Mouse (Mus musculus) T-helper 2 cell (primary cell): ENCODE data around the gene Thsd4.

Experiments
- in situ Hi-C: fragments of 300-600 bp; cut with MboI, MseI; formaldehyde crosslinking; loops from one replicate; pipeline ENCODE4 v1.15.1; 2025; ENCODE audit warnings: high pct_unique_total_duplicates

Gene Thsd4

DNA sequence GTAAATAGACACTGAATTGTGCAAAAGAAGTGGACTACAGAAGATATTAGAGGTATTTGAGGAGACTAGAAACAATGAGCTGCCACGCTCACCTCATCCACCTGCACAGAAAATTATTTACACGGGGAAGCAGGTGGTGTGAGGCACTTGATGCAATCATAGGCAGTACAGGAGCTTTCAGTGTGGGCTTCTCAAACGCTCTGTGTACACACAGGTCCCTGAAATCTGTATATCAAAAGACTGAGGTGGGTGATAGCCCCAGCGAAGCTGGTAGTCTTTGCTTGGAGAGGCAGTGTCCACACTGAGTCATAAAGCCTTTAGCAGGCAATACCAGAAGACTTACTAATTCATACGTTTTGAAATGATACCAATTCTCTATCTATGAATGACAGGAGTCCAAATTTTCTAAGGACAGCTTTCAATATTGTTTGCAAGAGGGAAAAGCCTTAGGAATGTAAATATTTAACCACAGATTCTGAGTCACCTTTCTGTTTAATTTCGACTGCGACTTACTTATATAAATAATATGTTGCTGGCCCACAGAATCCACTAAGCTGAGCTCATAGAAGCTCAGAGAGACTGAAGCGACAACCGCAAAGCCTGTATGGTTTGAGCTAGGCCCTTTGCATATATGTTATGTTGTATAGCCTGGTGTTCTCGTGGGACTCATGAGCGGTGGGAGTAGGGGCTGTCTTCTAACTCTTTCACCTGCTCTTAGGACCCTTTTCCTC, 369.8 kb downstream of the Thsd4 start:
- in situ Hi-C loops: no loop called here

DNA sequence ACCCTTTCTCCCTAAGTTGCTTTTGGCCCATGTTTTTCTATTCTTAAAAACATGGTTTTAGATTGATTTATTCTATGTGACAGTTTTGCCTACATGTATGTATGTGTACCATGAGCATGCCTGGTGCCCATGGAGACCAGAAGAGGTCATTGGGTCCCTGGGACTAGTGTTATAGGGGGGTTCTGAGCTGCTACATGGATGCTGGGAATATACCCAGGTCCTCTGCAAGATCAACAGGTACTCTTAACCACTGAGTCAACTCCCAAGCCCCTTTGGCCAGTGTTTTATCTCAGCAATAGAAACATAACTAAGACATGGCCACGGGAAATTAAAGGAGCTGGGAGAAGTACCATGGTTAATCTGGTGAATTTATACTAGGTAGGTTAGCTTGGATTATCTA, 371.3 kb downstream of the Thsd4 start:
- in situ Hi-C loops: no loop called here

DNA sequence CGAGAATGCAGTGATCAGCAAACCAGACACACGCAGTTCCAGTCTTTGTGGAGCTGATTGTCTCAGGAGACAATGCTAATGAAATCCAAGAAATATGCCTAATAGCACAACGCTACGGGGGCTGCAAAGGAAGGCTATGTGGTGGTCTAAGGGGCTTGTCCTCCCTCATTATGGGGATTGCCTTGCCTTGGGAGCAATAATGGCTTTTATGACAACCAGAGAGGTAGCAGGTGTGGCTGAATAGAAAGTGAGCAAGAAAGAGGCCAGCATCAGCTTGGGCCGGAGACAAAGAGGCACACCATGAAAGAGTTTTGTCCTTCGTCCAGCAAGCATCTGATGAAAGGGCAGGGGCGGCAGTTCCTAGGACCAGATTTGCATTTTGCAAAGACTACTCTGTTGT, 372.9 kb downstream of the Thsd4 start:
- in situ Hi-C loops: loop anchor here (5.0 kb wide), 1 partner anchor 1082 kb away; no protein-coding TSS in a partner anchor

DNA sequence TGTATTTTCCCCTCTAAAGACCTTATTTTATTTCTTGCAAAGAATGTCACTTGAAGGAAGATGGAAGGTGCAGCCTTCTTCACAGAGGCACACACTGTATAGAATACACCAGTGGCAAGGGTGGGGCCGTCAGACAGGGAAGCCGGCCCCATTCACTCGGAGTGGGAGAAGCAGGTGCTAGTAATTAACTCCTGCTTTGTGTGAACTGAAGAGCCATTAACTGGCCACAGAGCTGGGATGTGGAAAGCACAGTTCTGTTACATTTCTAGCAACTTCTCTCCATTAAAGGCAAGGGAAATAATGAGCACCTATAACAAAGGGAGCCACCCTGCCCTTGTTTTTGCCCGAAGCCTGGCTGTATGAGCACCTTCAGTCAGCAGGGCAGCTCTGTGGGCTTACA, 374.4 kb downstream of the Thsd4 start:
- in situ Hi-C loops: loop anchor here (5.0 kb wide), 1 partner anchor 1080 kb away; no protein-coding TSS in a partner anchor

DNA sequence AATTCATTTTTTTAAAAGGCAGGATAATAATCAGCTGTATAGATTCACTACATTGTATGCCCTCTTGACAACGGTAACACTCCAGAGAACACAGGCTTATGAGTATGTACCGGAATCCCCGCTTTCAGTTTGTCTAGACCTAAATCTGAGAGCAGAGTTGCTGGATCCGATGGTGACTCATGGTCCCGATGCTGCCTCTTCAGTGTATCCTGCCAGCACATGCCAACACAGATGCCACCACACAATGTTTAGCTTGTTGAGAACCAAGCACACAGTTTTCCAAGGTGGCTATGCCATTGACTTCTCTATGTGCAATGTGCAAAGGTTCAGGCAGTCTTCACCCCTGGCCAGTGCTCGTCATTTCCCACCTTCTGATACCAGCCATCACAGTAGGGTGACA, 378.0 kb downstream of the Thsd4 start:
- in situ Hi-C loops: no loop called here

DNA sequence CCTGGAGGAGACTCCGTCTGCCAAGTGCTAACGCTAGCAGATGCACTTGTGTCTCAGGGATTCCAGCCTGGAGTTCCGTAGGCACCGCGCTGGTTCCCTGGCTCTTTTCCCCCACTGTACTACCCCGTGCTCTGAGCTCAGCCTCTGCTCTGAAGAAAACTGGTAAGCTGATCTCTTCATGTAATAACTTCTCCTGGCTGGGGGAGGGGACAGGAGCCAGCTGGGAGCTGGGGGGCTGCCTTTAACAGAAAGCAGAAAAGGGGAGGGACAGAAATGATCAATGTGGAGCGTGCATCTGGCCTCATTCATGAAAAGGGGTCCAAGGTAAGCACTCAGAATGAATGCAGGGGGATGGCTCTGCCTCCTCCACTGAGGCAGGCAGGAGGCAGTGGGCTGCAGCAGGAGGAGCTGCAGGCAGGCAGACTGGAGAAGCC, 380.7 kb downstream of the Thsd4 start:
- in situ Hi-C loops: no loop called here

DNA sequence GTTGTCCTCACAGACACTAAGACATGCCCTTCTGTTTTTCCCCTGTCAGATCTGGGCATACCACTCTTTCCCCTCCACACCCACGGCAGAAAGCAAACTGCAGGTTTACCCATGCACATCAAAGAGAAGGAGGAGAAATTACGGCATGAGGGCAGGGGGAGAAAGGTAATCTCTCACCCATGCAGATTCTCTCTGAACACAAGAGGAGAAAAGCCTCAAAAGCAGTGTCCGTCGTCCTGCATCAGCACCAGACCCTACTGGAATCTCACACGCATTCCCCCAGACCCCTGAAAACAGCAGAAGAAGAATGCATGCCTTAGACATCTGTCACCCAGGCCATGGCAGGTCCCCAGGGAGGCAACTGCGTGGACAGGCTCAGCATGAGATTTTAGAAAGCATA, 381.4 kb downstream of the Thsd4 start:
- in situ Hi-C loops: no loop called here

DNA sequence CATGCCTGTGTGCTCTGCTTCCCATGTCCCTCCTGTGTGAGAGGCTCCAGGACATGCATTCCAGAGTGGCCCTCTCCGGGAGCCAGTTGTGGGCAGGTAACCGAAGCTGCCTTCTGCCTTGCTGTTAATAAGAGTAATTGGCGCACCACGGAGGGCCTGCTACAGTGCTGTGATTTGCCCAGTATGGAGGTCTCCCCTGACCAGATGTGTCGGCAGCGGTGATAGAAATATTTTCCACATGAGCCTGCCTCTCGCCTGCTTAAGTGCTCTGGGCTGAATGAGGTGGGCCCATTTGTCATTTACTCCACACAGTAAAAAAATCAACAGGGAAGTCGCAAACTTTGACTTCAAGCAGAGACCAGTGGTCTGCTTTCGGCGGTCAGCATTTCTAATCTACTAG, 382.4 kb downstream of the Thsd4 start:
- in situ Hi-C loops: no loop called here

DNA sequence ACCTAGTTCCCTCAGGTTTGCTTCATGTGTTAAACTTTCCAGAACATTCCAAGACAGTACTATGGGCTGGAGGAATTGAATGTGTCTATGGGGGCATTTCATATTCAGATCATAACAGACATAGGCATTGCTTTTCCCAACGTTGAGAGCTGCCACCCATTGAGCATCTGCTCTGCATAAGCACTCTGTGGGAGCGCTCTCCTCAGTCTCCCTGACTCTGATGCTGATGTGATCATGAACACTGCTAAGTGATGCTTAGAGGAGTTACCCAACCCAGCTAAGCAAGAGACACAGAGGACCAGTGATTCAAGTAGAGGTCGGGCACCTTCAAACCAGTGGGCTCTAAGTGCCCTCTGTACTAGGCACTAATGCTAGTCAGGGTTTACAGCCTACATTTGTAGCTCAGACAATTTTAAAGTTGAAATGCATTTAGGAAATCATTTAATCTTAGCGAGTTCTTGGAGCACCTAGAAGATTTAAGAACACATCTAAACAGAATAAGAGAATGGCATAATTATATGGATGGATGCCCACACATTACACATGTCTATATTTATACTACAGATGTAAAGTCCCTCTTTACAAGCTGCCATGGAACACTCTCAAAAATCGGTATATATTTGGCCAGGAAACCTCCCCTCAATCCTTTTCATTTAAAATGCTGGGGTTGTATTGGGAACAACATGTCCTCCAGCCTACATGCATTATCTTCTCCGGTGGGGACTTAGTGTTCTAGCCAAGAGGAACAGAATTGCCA, 392.4 kb downstream of the Thsd4 start:
- in situ Hi-C loops: no loop called here

DNA sequence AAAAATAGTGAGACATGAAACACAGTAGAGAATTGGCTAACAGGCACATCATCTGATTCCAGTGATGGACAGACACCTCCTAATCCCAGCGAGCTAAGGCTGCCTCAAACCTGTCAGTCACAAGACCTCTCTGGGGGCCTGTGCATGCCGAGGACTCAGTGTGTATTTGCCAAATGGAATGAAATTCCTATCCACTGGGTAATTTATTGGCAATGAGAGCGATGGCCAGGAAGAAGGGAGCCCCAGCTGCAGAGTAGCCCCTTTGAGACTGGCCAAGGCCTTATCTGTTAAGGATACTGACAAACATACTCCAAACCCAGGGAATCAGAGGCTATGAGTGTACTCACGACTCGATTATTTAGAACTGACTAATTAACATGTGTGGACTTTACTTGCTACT, 394.9 kb downstream of the Thsd4 start:
- in situ Hi-C loops: no loop called here

DNA sequence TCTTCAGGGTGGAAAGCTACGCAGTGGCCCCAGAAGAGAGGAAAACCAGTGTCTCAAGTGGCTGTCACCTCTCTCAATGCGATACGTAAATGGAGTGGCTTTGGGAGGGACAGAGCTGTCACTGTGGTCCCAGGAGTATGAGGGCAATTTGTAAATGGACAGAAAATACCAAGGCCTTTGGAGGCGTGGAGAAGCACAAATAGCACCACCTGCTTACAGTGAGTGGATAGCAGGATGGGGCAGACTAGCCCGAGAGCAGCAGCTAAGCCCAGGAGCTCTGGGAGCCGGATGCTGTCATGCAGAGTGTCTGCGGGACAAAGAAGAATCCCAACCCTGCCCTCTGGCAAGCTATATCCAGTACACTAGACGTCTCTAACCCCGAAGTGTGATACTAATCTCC, 397.7 kb downstream of the Thsd4 start:
- in situ Hi-C loops: no loop called here

DNA sequence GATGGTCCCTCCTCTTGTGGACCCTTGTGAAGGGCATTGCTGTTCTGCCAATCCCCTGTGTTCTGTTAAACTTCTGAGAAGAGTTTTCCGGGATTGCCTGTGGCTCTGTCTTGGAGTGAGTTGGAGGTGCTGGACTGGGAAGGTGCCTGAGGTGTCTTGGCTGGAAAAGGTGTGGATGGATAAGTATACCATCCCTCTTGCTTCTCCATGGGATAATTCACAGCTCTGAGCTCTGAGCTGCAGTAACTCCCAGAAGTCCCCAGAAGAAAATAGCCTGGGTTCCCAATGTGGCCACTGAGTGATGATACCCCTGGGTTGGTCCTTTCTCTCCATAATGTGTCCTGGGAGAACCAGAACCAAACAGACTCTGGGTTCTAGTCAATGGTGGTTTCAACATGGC, 398.8 kb downstream of the Thsd4 start:
- in situ Hi-C loops: no loop called here

DNA sequence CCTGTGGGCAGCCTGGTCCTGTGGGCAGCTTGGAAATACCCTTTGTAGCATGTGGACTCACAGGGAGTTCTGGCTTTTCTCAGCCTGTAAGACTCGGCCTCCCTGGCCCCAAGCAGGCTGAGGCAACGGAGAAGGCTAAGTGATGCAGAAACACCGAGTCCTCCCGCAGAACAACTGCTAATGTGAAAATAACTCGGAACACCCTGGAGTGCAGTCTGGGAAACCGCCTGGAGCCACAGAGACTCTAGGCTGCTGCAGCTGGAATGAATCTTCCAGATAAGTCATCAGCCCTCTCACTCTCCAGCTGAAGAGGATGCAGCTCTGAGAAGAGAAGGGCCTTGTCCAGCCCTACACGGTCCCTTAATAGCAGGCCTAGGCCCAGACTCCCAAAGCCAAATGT, 402.0 kb downstream of the Thsd4 start:
- in situ Hi-C loops: no loop called here

DNA sequence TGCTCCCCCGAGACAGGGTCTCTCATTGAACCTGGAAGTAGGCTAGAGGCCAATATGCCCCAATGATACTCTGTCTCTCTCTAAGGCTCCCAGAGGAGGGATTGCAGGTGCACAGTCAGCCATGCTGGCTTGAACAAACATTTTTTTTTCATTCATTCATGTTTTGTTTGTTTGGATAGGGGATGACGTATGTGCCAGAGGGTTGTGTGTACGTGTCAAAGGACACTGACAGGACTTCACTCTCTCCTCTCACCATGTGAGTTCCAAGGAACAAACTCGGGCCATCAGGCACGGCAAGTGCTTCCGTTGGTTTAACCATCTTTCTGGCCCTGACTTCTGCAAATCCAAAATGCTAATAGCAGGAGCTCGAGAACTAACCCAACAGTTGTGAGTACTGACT, 404.0 kb downstream of the Thsd4 start:
- in situ Hi-C loops: no loop called here

DNA sequence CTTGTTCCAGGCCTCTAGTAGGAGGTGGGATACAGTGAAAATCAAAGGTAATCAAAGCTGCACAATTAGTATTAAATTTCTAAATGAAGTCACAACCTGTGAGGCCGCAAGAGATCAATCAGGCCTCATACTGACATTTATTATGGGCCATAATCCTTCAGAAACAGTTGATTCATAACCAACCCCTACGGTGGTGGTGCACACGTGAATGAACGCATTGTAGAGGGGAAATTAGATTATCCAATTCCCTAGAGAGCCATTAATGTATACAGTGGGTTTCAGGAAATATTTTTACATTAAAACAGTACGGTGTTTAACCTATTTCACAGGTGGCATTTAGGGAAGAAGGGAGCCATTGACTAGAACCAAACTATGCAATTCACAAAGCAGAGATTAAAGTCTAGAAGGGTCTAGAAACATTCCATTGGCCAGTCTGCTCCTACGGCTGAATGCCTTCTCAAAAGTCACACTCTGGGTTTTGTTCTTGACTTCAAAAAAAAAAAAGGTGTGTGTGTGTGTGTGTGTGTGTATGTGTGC, 406.1 kb downstream of the Thsd4 start:
- in situ Hi-C loops: no loop called here

DNA sequence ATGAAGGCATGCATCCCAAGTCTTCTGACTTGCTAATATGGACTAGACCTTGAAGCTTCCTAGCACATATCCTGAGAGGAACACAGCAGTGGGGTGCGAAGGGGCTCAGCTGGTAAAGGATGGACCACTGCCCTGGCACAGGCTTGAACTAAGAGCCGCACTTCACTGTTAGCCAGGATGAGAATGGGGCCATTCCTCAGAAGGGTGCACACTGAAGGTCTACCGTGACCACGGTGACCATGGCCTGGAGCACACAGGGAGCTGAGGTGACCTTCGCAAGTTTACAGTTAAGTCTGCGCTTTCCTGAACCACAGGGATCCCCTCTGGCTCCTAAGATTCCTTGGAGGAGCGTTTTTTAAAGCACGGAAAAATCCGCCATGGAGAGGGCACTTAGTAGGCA, 406.5 kb downstream of the Thsd4 start:
- in situ Hi-C loops: no loop called here

DNA sequence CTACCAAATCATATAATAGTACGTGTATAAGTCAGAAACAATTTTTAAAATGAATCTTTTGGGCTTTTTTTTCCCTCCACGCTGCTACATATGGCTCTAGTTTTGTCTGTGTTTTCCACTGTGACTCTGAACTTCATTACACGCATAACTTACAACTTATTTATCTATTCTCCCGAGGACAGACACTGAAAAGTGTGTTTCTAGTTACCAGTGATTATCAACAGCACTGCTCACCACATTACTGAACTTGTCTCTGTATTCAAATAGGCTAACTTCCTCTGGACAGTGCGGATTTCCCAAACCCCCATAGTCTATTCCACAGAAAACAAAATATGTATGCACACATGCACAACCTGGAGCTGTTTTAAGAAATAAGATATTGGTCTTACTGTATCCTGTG, 411.6 kb downstream of the Thsd4 start:
- in situ Hi-C loops: no loop called here

DNA sequence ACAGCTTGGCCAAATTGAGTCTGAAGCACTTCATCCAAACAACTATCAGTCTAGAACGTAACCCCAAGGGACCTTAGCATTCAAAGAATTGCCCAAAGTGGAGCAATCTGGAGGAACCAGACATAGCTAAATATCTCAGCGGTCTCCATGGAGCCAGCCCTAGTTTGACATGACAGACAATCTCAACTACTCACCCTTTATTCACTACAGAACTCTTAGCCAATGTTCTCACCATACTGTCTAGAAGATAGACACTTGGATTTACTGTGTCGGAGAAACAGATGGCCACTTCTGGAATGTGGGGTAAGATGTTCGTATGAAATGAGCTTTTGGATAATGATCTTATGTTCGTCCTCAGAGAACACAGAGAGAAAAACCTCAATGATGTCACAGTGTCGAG, 415.2 kb downstream of the Thsd4 start:
- in situ Hi-C loops: no loop called here

DNA sequence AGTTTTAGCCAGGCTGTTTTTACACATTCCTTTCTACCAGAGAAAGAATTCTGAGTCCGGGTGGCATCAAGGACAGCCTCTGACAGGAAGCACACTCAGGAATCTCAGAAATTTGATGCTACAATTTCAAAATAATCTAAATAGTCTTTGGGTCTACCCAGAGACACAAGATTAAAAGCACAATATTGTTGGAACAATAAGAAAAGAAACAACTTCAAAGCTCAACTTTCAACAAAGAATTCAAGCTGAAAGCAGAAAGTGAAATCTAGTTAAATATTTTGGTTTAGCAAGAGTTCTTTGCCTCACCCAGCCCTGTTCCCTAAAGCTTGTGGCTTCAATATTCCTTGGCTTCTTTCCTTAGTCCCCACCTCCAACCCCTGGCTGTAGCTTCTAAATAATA, 415.7 kb downstream of the Thsd4 start:
- in situ Hi-C loops: no loop called here

DNA sequence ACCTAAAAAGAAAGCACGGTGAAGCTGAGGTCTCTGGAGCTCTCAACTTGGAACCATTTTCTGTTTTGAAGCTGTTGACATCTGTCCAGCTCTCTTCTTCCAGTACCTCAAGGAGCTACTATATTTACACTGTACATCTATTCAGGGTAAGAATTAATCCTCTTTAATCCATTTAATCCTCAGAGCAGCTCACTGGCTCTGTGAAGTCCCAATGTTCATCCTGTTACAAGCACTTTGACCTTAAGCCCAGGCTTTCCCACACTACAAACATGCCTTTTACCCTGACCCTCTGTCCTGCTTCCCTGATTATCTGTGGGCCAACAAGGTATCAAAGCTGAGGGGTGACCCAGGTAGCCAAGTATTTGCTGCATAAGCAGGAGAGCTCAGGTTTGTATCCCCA, 427.6 kb downstream of the Thsd4 start:
- in situ Hi-C loops: no loop called here

DNA sequence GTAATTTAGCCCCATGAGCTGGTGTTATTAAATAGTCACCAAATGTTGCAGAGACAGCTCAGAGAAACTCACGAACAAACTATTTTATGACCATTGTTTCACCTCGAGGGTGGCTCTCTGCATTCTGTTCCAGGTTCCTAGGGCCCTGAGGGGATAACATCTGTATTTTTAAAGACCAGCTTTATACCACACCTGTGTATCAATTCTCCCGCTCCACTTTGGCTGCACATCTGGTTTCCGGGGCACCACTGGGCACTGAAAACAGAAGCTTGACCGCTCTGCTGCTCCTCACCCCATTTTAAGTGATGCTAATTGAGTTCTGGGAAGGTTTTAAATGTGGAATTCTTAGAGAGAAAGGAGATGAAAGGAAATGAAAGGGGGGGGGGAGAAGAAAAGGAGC, 429.4 kb downstream of the Thsd4 start:
- in situ Hi-C loops: no loop called here

DNA sequence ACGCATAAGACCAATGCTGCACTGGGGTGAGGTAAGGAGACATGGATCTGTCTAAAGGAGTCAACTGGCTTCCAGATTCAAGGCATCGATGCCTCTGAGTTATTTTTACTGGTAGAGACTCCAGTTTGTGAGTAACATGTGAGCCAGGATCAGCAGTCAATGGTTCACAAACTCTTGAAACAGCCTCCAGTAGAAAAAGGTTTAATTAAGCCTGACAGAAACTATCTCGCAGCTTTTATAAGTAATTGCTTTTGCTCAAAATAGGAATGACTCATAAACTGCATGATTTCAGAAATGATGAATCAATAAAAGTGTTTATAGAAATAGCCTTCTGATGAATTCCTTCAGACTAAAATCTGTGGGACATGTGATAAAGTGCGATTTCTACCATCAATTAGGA, 432.4 kb downstream of the Thsd4 start:
- in situ Hi-C loops: no loop called here

DNA sequence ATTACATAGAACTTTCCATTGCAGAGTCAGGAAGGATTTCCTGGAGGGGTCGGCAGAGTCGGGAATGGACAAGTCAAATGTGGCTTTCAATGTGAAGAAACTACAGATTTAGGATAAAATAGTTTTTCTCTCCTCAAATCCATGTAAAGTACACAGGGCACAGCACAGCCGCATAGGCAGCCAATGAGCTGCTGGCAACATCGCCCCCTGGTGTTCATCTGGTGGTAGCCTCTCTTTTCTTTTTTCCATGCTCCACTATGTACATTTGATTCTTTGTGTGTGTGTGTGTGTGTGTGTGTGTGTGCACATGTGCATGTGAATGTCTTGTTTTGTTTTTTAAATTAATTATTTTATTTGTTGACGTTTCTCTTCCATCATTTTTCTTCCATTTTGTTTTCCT, 433.7 kb downstream of the Thsd4 start:
- in situ Hi-C loops: no loop called here
